Mouse (Mus musculus) c-Kit-positive CD71-positive TER-119-positive erythroid progenitor cells, embryonic 14.5 days (primary cell): ENCODE data around the gene Tigd4.
A peak's percentile ranks its signal among the peaks of the same experiment; 100 is the strongest.

Experiments
- DNase-seq: peaks from one replicate; pipeline ENCODE4 v3.0.0-alpha.2; 2013; ENCODE audit warnings: low spot score

Tigd4 gene

DNA sequence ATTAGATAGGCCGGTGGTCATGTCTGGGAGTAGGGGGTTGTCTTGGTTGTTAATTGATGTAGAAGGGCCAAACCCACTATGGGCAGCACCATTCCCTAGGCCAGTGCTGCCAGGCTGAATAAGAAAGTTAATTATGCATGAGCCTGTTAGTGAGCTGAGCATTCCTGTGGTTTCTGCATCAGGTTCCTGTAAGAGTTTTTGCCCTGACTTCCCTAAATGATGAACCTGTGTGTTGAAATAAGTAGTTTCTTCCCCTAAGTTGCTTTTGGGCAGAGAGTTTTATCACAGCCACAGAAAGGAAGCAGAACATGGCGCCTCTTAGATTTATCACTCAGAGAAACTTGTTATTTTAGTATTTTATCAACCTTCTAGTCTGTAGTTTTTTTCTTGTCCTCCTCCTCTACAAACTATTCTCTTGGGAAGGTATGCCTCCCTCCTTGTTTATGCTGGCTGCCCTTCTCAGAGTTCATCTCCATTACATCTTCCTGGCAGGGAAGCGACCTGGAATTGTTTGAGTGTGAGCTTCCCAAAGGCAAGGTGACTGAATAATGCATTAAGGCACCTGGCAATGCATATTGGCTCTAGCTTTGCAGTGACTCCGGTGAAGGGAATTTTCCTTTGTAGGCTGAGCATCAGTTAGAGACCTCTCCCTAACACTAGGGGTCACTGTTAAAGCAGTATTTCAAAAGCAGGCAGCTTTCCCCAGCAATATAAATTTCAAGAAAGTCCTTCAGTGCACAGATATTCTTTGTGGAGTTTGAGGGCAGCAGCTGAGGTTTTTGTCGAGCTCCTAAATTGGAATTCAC, 21.9 kb downstream of the Tigd4 start:
- peak; percentile 16 for DNase-seq

DNA sequence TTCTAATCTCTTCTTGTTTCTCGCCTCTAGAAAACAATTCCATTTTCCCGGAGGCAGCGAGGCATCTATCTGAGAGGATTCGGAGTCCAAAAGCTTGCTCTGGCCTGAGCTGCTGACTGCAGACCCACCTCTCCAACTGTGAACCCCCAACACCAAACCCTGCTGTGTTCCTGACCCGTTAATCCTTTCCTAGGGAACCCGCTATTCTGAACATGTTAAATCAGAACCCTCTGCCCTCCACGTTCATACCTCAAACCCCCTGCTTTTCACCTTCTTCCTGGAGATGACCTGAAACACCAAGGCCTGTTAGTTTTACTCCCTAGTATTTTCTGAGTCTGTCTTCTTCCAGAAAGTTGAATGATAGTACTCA, 22.5 kb downstream of the Tigd4 start:
- DNase-seq = no peak

DNA sequence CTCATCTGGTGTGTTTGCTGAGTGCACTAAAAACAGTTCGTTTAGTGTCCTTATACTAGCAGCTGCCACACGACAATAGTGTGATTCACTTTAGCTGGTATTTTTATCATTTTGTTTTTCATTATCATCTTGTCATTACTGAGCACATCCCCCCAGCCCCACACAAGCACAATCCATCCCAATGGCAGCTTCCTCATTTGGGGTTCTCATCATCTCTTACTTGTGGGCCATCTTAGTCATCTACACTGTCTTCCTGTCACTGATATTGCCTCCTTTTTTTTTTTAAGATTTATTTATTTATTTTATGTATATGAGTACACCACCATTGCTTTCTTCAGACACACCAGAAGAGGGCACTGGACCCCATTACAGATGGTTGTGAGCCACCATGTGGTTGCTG, 25.3 kb downstream of the Tigd4 start:
- DNase-seq = no peak

DNA sequence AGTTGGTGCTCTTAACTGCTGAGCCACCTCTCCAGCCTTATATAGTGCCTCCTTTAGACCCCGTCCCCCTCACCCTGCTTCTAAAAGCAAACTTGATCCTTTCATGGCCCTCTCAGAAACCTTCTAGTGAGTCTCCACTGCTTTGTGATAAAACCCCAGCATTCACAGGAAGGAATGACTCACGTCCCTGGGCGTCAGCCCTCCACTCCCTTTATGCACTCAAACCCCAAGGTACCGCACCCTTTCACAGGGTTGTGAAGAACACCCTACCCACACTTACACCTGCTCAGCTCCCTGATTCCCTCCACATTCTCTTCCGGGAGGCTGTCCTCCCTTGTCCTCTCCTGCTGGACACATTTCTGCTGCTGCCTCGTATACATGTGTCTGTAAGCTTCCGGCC, 25.7 kb downstream of the Tigd4 start:
- DNase-seq = no peak

DNA sequence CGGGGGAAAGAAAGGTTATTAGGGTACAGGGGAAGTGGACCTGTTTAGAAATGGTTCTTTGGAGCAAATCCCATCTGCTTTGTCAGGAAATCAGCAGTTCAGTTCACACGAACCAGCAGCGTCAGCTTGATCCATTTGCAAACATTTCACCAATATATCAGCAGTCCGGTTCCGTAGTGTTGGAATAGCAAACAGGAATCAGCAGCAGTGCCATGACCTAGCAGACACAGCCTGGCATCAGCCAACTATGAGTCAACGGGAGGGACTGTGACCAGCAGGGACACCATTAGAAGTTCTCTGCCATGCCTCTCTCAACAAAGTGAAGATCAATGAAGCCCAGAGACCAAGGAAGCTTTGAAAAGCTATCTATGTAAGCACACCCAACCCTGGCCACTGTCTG, 26.4 kb downstream of the Tigd4 start:
- no peak for DNase-seq

GRCm38 (mm10) chr3:84622026-84622425, 28.7 kb downstream of the Tigd4 start:
- no peak for DNase-seq

- no peak for DNase-seq
These were observed 38.2 kb downstream of the Tigd4 start for GRCm38 (mm10) chr3:84631586-84631985.

GRCm38 (mm10) chr3:84637095-84637494, 43.7 kb downstream of the Tigd4 start:
- DNase-seq = no peak

DNA sequence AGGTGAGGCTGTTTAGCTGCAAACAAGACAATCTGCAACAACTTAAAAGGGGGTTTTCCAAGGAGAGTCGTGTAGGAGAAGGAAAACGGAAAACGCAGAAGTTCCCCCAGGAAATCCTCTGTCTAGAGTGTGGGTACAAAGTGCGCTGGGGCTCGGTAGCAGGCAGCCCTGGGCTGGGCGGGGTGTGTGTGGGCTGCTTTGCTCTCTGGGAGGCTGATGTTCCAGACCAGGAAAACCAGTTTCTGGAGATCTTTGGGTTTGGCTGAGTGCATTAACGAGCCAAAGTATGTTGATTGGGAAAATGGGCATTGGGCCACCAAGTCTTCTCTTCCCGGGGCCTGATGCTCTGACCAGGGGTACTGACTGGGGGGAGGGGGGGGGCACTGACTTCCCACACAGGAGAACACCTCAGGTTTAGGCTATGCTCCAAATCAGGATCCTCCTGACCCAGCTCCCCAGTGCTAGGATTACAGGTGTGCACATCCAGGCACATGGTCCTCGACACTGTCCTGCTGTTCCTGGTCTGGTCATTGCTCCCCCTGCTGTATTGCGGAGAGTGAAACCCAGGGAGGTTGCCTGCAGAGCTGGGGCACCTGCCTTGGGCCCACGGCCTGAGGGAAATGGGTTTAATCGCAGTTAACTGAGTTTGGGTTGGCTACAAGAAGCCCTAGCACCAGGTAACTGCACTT, 44.7 kb downstream of the Tigd4 start:
- DNase-seq = no peak

GRCm38 (mm10) chr3:84638858-84639257, 45.5 kb downstream of the Tigd4 start:
- DNase-seq = no peak

- no peak for DNase-seq
These were observed 46.6 kb downstream of the Tigd4 start for GRCm38 (mm10) chr3:84639767-84640500.

- DNase-seq = no peak
These were observed 47.2 kb downstream of the Tigd4 start for GRCm38 (mm10) chr3:84640536-84640935.

- no peak for DNase-seq
These were observed 48.0 kb downstream of the Tigd4 start for GRCm38 (mm10) chr3:84641391-84641790.

DNA sequence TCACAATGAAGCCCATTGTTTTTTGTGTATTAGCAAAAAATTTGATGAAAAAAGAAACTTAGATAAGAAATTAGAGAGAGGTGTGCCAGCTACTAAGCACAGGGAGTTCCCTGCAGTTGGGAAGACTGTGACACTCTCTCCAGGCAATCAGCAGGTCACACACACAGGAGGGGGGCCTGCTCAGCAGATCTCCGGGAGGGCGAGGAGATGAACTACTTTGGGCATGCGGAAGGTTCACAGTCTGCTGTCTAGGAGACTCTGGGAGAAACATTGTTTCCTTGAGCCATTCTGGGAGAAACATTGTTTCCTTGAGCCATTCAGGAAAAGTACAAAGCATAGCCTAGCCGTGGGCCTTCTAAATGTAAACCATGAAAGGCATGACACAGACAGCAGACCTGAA, 49.6 kb downstream of the Tigd4 start:
- DNase-seq = no peak

- DNase-seq = no peak
These were observed 52.0 kb downstream of the Tigd4 start for GRCm38 (mm10) chr3:84645156-84646006.

- no peak for DNase-seq
These were observed 52.6 kb downstream of the Tigd4 start for GRCm38 (mm10) chr3:84646007-84646290.

DNA sequence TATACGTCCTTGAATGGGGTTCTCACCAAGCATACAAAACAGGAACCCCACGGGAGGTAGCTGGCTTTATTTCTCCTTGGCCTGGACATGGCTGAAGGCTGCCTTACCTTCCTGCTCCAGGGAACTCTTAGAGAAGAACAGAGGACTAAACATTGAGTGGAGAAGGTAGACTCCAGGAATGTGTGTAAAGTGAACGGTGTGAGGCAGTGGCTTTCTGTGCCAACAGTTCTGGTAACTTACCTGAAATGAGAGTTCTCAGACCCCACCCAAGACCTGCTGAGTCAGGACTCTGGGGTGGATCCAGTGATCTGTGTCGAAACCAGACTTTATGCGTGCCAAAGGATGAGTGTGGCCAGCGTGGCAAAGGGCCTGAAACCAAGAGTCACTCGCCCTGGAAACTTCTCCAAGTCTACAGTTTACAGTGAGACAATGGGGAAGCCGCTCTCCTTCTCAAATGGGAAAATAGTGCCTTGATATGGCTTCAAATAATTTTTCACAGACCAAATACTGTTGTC, 53.0 kb downstream of the Tigd4 start:
- DNase-seq = no peak
